Mouse (Mus musculus) MEL (cell line): ENCODE measurements around the gene Lcn3. TPM values are rescaled to one million over a fixed set of nuclear protein-coding genes. Genes with fewer than 3 reads are reported as not detected.

Source experiments
- polyA plus RNA-seq, 2 experiments: library from polyadenylated mRNA; stranded (reverse) in 1 of 2; unstranded in 1 of 2; fragments of >175 nt in 1 of 2; fragments of >200 nt in 1 of 2; gene quantifications; 2 replicates each; pipeline versions ENCODE4 v1.2.1 to v1.2.4; 2012; ENCODE audit warnings: low replicate concordance in 2 of 2, low read depth in 1 of 2; ENCODE audit not compliant: insufficient read length in 2 of 2, insufficient read depth in 1 of 2, missing spikeins in 1 of 2
- total RNA-seq: library from RNA; depleted of rRNA; stranded (reverse); fragments of 300-350 nt; gene quantifications from 2 replicates; pipeline ENCODE4 v1.2.3, GENCODE M21; 2012; rRNA removed

The Lcn3 gene
- total and polyA plus RNA-seq, 3 experiments, result not detected

Other genes with a start within 250 kb of the Lcn3 start
- 19.9 and 21.0 TPM in 2 replicates for gene Traf2, start 218.6 kb upstream of the Lcn3 start, total RNA-seq
- gene Traf2, start 218.6 kb upstream of the Lcn3 start, polyA plus RNA-seq, result 10 to 100 TPM in 1 of 2 experiments, not detected in 1; 28.3 TPM
- 135 and 142 TPM in 2 replicates for gene Edf1, start 207.7 kb upstream of the Lcn3 start, total RNA-seq
- gene Edf1, start 207.7 kb upstream of the Lcn3 start, polyA plus RNA-seq, result 100 to 1,000 TPM in 1 of 2 experiments, not detected in 1; 318 TPM
- 17.6 and 24.0 TPM in 2 replicates for gene Mamdc4, start 190.7 kb upstream of the Lcn3 start, total RNA-seq
- 10 to 100 TPM in 1 of 2 experiments, not detected in 1; 21.6 TPM for gene Mamdc4, start 190.7 kb upstream of the Lcn3 start, polyA plus RNA-seq
- 34.7 and 47.0 TPM in 2 replicates for gene Phpt1, start 190.3 kb upstream of the Lcn3 start, total RNA-seq
- 10 to 100 TPM in 1 of 2 experiments, not detected in 1; 73.7 TPM for gene Phpt1, start 190.3 kb upstream of the Lcn3 start, polyA plus RNA-seq
- 0.04 and 0.07 TPM in 2 replicates for gene Ajm1, start 183.8 kb upstream of the Lcn3 start, total RNA-seq
- gene Ajm1, start 183.8 kb upstream of the Lcn3 start, polyA plus RNA-seq, result under 1 TPM in 1 of 2 experiments, not detected in 1; 0.32 TPM
- gene Rabl6, start 157.0 kb upstream of the Lcn3 start, total RNA-seq, result 66.1 and 76.9 TPM in 2 replicates
- gene Rabl6, start 157.0 kb upstream of the Lcn3 start, polyA plus RNA-seq, result 100 to 1,000 TPM in 1 of 2 experiments, 10 to 100 TPM in 1; 84.7 to 104 TPM
- 0.04 TPM in 1 of 2 replicates, not detected in the other for gene Ccdc183, start 147.9 kb upstream of the Lcn3 start, total RNA-seq
- gene Ccdc183, start 147.9 kb upstream of the Lcn3 start, polyA plus RNA-seq, result under 1 TPM in 1 of 2 experiments, not detected in 1; 0.26 TPM
- gene Tmem141, start 143.6 kb upstream of the Lcn3 start, total RNA-seq, result 10.9 and 11.9 TPM in 2 replicates
- 10 to 100 TPM in 1 of 2 experiments, not detected in 1; 25.3 TPM for gene Tmem141, start 143.6 kb upstream of the Lcn3 start, polyA plus RNA-seq
- not detected in 2 replicates for gene Fcna, start 137.5 kb upstream of the Lcn3 start, total RNA-seq
- under 1 TPM in 1 of 2 experiments, not detected in 1; 0.21 TPM for gene Fcna, start 137.5 kb upstream of the Lcn3 start, polyA plus RNA-seq
- gene Lcn8, start 112.4 kb upstream of the Lcn3 start, total RNA-seq, result not detected in 2 replicates
- not detected for gene Lcn8, start 112.4 kb upstream of the Lcn3 start, polyA plus RNA-seq
- not detected in 2 replicates for gene Lcn5, start 107.6 kb upstream of the Lcn3 start, total RNA-seq
- not detected for gene Lcn5, start 107.6 kb upstream of the Lcn3 start, polyA plus RNA-seq
- not detected in 2 replicates for gene Lcn6, start 88.8 kb upstream of the Lcn3 start, total RNA-seq
- gene Lcn6, start 88.8 kb upstream of the Lcn3 start, polyA plus RNA-seq, result not detected
- not detected in 2 replicates for gene Lcn10, start 82.8 kb upstream of the Lcn3 start, total RNA-seq
- not detected for gene Lcn10, start 82.8 kb upstream of the Lcn3 start, polyA plus RNA-seq
- not detected in 2 replicates for gene Obp2a, start 65.5 kb upstream of the Lcn3 start, total RNA-seq
- gene Obp2a, start 65.5 kb upstream of the Lcn3 start, polyA plus RNA-seq, result not detected
- not detected in 2 replicates for gene Bmyc, start 58.8 kb upstream of the Lcn3 start, total RNA-seq
- gene Bmyc, start 58.8 kb upstream of the Lcn3 start, polyA plus RNA-seq, result not detected
- not detected in 2 replicates for gene Obp2b, start 28.6 kb upstream of the Lcn3 start, total RNA-seq
- gene Obp2b, start 28.6 kb upstream of the Lcn3 start, polyA plus RNA-seq, result not detected
- not detected in 2 replicates for gene Lcn11, start 11.4 kb downstream of the Lcn3 start, total RNA-seq
- not detected for gene Lcn11, start 11.4 kb downstream of the Lcn3 start, polyA plus RNA-seq
- gene Gm13539, start 16.7 kb downstream of the Lcn3 start, total RNA-seq, result not detected in 2 replicates
- gene Gm13539, start 16.7 kb downstream of the Lcn3 start, polyA plus RNA-seq, result not detected
- not detected in 2 replicates for gene Glt6d1, start 50.3 kb downstream of the Lcn3 start, total RNA-seq
- not detected for gene Glt6d1, start 50.3 kb downstream of the Lcn3 start, polyA plus RNA-seq
- gene Lcn9, start 57.6 kb downstream of the Lcn3 start, total RNA-seq, result not detected in 2 replicates
- gene Lcn9, start 57.6 kb downstream of the Lcn3 start, polyA plus RNA-seq, result not detected
- not detected in 2 replicates for gene Sohlh1, start 81.7 kb downstream of the Lcn3 start, total RNA-seq
- gene Sohlh1, start 81.7 kb downstream of the Lcn3 start, polyA plus RNA-seq, result not detected
- gene Kcnt1, start 98.2 kb downstream of the Lcn3 start, total RNA-seq, result not detected in 2 replicates
- gene Kcnt1, start 98.2 kb downstream of the Lcn3 start, polyA plus RNA-seq, result not detected
- 19.5 and 24.2 TPM in 2 replicates for gene Camsap1, start 217.7 kb downstream of the Lcn3 start, total RNA-seq
- 10 to 100 TPM; 25.8 to 30.2 TPM for gene Camsap1, start 217.7 kb downstream of the Lcn3 start, polyA plus RNA-seq